Mouse (Mus musculus) ES-Bruce4 (cell line): Measurements from ENCODE around the gene Fgf11.

ENCODE experiments used
- CTCF ChIP-seq: IDR thresholded peaks from one replicate; pipeline ENCODE4 v1.8.1; 2011; ENCODE audit warnings: low read depth, low read length
- POLR2A ChIP-seq: IDR thresholded peaks from one replicate; pipeline ENCODE4 v1.8.1; 2011; ENCODE audit warnings: low read length; ENCODE audit not compliant: insufficient read depth

GRCm38 (mm10) chr11:69849128-69849527 lies 47.5 kb upstream of the Fgf11 start:
- no peak for TF ChIP-seq CTCF
- TF ChIP-seq POLR2A: no peak
